Mouse (Mus musculus) heart, embryonic 15.5 days (tissue): ENCODE data around the gene Plcb4. TPM values are rescaled to one million over a fixed set of nuclear protein-coding genes. Genes with fewer than 3 reads are reported as not detected.

ENCODE experiments used
- ATAC-seq: fragments of 200-750 bp; cut with Nextera tagmentation; replicated peaks from 2 replicates; pipeline ENCODE4 v1.8.0; 2017; ENCODE audit warnings: low read depth, moderate TSS enrichment; ENCODE audit not compliant: insufficient number of reproducible peaks, insufficient read depth, low FRiP score
- H3K27ac ChIP-seq: fragments of 300-500 bp; sonication (generic); 2 replicates; pipeline ENCODE4 v1.5.1; 2015; ENCODE audit warnings: mild to moderate bottlenecking, inconsistent platforms
- H3K27me3 ChIP-seq: fragments of 300-500 bp; sonication (generic); 2 replicates; pipeline ENCODE4 v1.6.1; 2015; ENCODE audit warnings: inconsistent platforms
- H3K36me3 ChIP-seq: fragments of 300-500 bp; sonication (generic); 2 replicates; pipeline ENCODE4 v1.6.1; 2015; ENCODE audit warnings: mild to moderate bottlenecking, inconsistent platforms
- H3K4me1 ChIP-seq: fragments of 300-500 bp; sonication (generic); replicated peaks from 2 replicates; pipeline ENCODE4 v1.6.1; 2015; ENCODE audit warnings: inconsistent platforms
- H3K4me2 ChIP-seq: fragments of 300-500 bp; sonication (generic); 2 replicates; pipeline ENCODE4 v1.6.1; 2015; ENCODE audit warnings: inconsistent platforms, mild to moderate bottlenecking, moderate library complexity
- H3K4me3 ChIP-seq: fragments of 300-500 bp; sonication (generic); 2 replicates; pipeline ENCODE4 v1.5.1; 2015; ENCODE audit warnings: mild to moderate bottlenecking, inconsistent platforms
- H3K9ac ChIP-seq: fragments of 300-500 bp; sonication (generic); 2 replicates; pipeline ENCODE4 v1.6.1; 2015; ENCODE audit warnings: mild to moderate bottlenecking, inconsistent platforms
- H3K9me3 ChIP-seq: fragments of 300-500 bp; sonication (generic); replicated peaks from 2 replicates; pipeline ENCODE4 v1.6.1; 2016; ENCODE audit warnings: inconsistent platforms
- WGBS: fragments of 180-500 bp; shearing (Covaris S2); methylation state at CpG from one replicate; pipeline ENCODE4 v1.1.7; 2015; ENCODE audit warnings: mixed read lengths; 5-methylcytosine and 5-hydroxymethylcytosine counted together
- polyA plus RNA-seq: library from polyadenylated mRNA; unstranded; fragments of >200 nt; fragmentation: Nextera tagmentation; extraction: Ambion mirVana; gene quantifications from 2 replicates; pipeline ENCODE4 v1.2.1, GENCODE M21; 2015

Gene Plcb4
- polyA plus RNA-seq, 1 experiment from 2014 or later, result 38.8 TPM

DNA sequence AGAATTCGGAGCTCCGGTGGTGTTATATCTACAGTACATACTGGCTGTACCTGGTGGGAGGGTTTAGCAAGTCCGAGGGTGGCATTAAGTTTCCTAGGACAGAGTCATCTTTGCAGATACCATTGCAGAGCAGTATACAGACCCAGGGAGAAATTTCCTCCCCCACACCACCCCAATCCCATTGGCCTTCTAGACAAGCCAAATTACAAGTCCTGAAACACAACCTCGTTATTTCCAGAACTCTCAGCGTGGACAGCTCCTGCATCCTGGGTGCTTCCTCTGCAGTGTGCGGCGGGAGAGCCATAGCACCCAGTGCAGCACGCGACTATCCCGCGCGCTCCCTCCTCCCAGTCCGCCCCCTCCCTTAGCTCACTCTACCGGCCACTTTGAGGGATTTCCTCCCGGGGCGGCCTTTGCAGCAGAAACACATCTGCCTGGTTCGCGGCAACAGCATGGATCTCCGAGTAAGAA lies 399.1 kb downstream of the Plcb4 start:
- Histone ChIP-seq H3K27ac (no peak overlapping the region), H3K9me3 (no peaks in the 10 kb centered on the region), H3K9ac (no peak overlapping the region), H3K27me3 (peaks cover 53% of the 10 kb centered on the region), H3K4me3 (peak overlapping the region; percentile 13; the same call in 1 of the 2 replicates), H3K4me2 (peak overlapping the region; percentile 47), H3K36me3 (no peaks in the 10 kb centered on the region), H3K4me1 (peaks cover 12% of the 10 kb centered on the region)
- WGBS, result 6% methylated on average over 19 of the region's 19 CpGs
- ATAC-seq, result no peak

DNA sequence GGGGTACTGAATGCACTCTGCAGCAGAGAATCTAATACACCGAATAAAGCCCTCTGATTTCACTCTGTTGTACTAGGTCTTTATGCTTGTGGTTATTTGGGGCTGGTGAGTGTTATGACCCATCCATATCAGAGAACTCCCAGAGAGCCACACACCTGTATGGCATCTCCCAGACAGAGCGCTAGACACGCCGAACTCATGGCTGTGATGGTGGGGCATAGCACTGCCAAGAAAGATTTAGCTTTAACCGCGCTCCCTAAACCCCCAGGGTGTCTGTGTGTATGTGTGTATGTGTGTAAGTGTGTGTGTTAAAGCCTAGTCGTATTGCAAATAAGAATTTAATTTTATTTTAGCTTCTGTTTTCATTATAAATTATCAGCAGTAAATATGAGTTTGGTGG lies 399.6 kb downstream of the Plcb4 start:
- peak overlapping the region; percentile 47 for H3K4me2 ChIP-seq
- no peak overlapping the region for H3K9ac ChIP-seq
- H3K4me3 ChIP-seq, result peak overlapping the region; percentile 13; the same call in 1 of the 2 replicates
- 12% methylated on average over 7 of the region's 7 CpGs for WGBS
- H3K36me3 ChIP-seq, result no peaks in the 10 kb centered on the region
- H3K9me3 ChIP-seq, result no peaks in the 10 kb centered on the region
- H3K27ac ChIP-seq, result no peak overlapping the region
- no peak for ATAC-seq
- H3K27me3 ChIP-seq, result peaks cover 49% of the 10 kb centered on the region
- peaks cover 12% of the 10 kb centered on the region for H3K4me1 ChIP-seq

DNA sequence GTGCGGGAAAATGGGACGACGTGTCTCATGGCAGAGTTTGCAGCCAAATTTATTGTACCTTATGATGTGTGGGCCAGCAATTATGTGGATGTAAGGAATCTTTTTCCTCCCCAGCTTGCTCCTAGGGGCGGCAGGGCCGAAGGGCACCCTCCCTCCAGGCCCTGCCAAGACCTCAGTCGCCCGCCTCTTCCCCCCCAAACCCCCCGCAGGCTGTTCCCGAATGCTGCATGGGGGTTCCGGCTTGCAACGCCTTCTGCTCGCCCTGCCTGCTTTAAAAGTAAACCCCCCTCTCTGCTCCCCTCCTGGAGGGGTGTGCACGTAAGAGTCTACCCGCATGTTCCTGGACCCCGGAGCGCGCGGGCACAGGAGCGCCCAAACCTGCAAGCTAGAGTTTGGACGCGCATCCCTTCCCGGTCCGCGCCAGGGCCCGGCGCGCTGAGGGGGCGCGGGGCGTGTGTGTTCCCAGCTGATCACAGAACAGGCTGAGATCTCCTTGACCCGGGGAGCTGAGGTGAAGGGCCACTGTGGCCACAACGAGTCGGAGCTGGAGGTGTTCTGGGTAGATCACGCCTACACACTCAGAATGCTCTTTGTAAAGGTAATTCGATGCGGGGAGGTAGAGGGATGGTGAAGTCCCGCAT lies 400.3 kb downstream of the Plcb4 start:
- 3% methylated on average over 37 of the region's 37 CpGs for whole genome bisulfite sequencing
- Histone ChIP-seq H3K27ac (no peak overlapping the region), H3K27me3 (peaks cover 49% of the 10 kb centered on the region), H3K36me3 (no peaks in the 10 kb centered on the region), H3K9ac (no peak overlapping the region), H3K9me3 (no peaks in the 10 kb centered on the region), H3K4me1 (peaks cover 12% of the 10 kb centered on the region), H3K4me2 (peak overlapping the region; percentile 36; the same call in 1 of the 2 replicates), H3K4me3 (peak overlapping the region; percentile 14; the same call in 1 of the 2 replicates)
- no peak for ATAC-seq
